Mouse (Mus musculus): ENCODE results near the gene Prdm13. TPM values are rescaled to one million over a fixed set of nuclear protein-coding genes. Genes with fewer than 3 reads are reported as not detected.

Gene Prdm13
- polyA plus RNA-seq, 1 experiment from 2014 or later: not detected

DNA sequence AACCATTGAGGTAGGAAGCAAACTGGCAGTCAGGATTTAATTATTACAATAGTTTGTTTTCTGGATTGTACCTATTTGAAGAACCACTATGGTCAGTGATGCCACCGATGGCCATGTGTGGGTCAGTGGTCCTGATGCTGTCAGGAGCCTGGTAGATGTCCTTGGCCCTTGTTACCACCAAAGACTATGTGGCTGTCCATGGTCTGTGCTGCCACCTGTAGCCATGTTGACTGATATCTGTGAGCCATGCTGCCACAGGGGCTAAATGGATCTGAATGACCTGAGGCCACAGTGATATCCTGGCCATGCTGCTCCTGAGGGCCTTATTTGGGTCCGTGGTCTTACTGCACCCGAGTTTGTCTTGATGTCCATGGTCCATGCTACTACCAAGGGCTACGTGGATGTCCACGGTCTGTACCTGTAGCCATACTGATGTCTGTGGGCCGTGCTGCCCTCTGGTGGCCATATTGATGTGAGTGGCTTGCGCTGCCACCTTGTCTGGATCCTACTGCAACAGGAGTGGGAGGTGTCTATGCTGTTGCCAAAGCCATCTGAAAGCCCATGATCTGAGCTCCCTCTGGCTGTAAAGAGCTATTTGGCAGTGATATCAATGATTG, 10.0 kb upstream of the Prdm13 start:
- Histone ChIP-seq H3K4me3 (ENCODE audit: low read depth, low read length) (no peak overlapping the region), H3K27me3 (ENCODE audit: insufficient read depth, low read length) (peaks cover 18% of the 10 kb centered on the region), H3K27ac (ENCODE audit: low read depth) (no peak overlapping the region), H3K36me3 (replicated peaks; ENCODE audit: insufficient read depth, low read length) (no peaks in the 10 kb centered on the region), H3K4me2 (ENCODE audit: low read depth, low read length) (no peak overlapping the region), H3K4me1 (ENCODE audit: insufficient read depth) (no peaks in the 10 kb centered on the region), H3K9ac (replicated peaks) (no peak overlapping the region), H3K9me3 (ENCODE audit: low read length) (no peaks in the 10 kb centered on the region)
- peak; percentile 71 for DNase-seq
- no peak for ATAC-seq
- no peak for TF ChIP-seq EP300 (IDR thresholded peaks at IDR 0.05; ENCODE audit: low read depth)
- peak; percentile 81 for TF ChIP-seq CTCF (IDR thresholded peaks at IDR 0.05; ENCODE audit: low read depth)
- WGBS (ENCODE audit: insufficient replicate concordance): 26% methylated on average over 7 of the region's 7 CpGs

DNA sequence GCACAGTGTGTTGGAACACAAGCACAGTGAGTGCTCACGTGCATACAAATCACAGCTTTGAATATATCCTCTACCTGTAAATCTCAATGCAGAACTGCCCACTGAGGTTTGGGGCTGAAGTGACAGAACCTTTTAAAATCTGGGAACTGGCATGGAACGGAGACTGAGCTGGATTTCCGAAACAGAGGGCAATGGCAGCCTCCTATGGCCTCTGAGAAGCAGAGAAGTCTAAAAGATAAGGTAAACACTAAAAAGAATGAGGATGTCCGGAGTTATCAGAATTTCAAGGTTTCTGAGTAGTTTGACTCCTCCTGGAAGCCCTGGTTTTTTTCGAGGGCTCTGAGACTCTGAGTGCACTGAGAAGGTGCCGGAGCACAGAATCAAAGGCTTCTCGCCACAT, 4.5 kb upstream of the Prdm13 start:
- 11% methylated on average over 7 of the region's 7 CpGs for WGBS (ENCODE audit: insufficient replicate concordance)
- H3K27me3 ChIP-seq (ENCODE audit: insufficient read depth, low read length): peaks cover 73% of the 10 kb centered on the region

GRCm38 (mm10) chr4:21689492-21689941, 3.8 kb upstream of the Prdm13 start:
- no peak for TF ChIP-seq CTCF (IDR thresholded peaks at IDR 0.05; ENCODE audit: low read depth)
- TF ChIP-seq EP300 (IDR thresholded peaks at IDR 0.05; ENCODE audit: low read depth): no peak
- WGBS (ENCODE audit: insufficient replicate concordance): 2% methylated on average over 18 of the region's 18 CpGs
- ATAC-seq: no peak
- Histone ChIP-seq H3K4me3 (ENCODE audit: low read depth, low read length) (peak overlapping the region; percentile 52; the same call in 1 of the 2 replicates), H3K27me3 (ENCODE audit: insufficient read depth, low read length) (peaks cover 80% of the 10 kb centered on the region), H3K4me2 (ENCODE audit: low read depth, low read length) (0 out of 2 replicates have a peak overlapping the region, but pooled peaks have one; percentile 79), H3K4me1 (ENCODE audit: insufficient read depth) (peaks cover 6% of the 10 kb centered on the region), H3K27ac (ENCODE audit: low read depth) (no peak overlapping the region), H3K9me3 (ENCODE audit: low read length) (no peaks in the 10 kb centered on the region), H3K36me3 (replicated peaks; ENCODE audit: insufficient read depth, low read length) (no peaks in the 10 kb centered on the region), H3K9ac (replicated peaks) (no peak overlapping the region)
- no peak for DNase-seq

More for the DNA sequence above, 4.5 kb upstream of the Prdm13 start:
- Histone ChIP-seq H3K27ac (ENCODE audit: low read depth) (no peak overlapping the region), H3K36me3 (replicated peaks; ENCODE audit: insufficient read depth, low read length) (no peaks in the 10 kb centered on the region), H3K4me1 (ENCODE audit: insufficient read depth) (peaks cover 6% of the 10 kb centered on the region), H3K9me3 (ENCODE audit: low read length) (no peaks in the 10 kb centered on the region), H3K4me3 (ENCODE audit: low read depth, low read length) (no peak overlapping the region), H3K4me2 (ENCODE audit: low read depth, low read length) (no peak overlapping the region), H3K9ac (replicated peaks) (no peak overlapping the region)
- TF ChIP-seq CTCF (IDR thresholded peaks at IDR 0.05; ENCODE audit: low read depth) (no peak), EP300 (IDR thresholded peaks at IDR 0.05; ENCODE audit: low read depth) (no peak)
- ATAC-seq (no peak), DNase-seq (no peak)

GRCm38 (mm10) chr4:21688703-21689200, 3.0 kb upstream of the Prdm13 start:
- H3K4me2 ChIP-seq (ENCODE audit: low read depth, low read length): peak overlapping the region; percentile 79
- under 1% methylated on average over 34 of the region's 64 CpGs for WGBS (ENCODE audit: insufficient replicate concordance)
- H3K27ac ChIP-seq (ENCODE audit: low read depth): no peak overlapping the region
- TF ChIP-seq CTCF (IDR thresholded peaks at IDR 0.05; ENCODE audit: low read depth) (0 out of 2 replicates have a peak, but pooled peaks have one; percentile 9), EP300 (IDR thresholded peaks at IDR 0.05; ENCODE audit: low read depth) (no peak)
- H3K4me3 ChIP-seq (ENCODE audit: low read depth, low read length): peak overlapping the region; percentile 52
- H3K4me1 ChIP-seq (ENCODE audit: insufficient read depth): peaks cover 6% of the 10 kb centered on the region
- H3K27me3 ChIP-seq (ENCODE audit: insufficient read depth, low read length): peaks cover 88% of the 10 kb centered on the region
- no peaks in the 10 kb centered on the region for H3K36me3 ChIP-seq (replicated peaks; ENCODE audit: insufficient read depth, low read length)
- DNase-seq: peak; percentile 30
- H3K9ac ChIP-seq (replicated peaks): no peak overlapping the region
- ATAC-seq: no peak; the same call in 1 of the 2 replicates
- no peaks in the 10 kb centered on the region for H3K9me3 ChIP-seq (ENCODE audit: low read length)

- Histone ChIP-seq H3K4me3 (ENCODE audit: low read depth, low read length) (peak overlapping the region; percentile 52), H3K4me2 (ENCODE audit: low read depth, low read length) (peak overlapping the region; percentile 79), H3K4me1 (ENCODE audit: insufficient read depth) (peaks cover 6% of the 10 kb centered on the region), H3K27ac (ENCODE audit: low read depth) (no peak overlapping the region), H3K9me3 (ENCODE audit: low read length) (no peaks in the 10 kb centered on the region), H3K27me3 (ENCODE audit: insufficient read depth, low read length) (peaks cover 91% of the 10 kb centered on the region), H3K9ac (replicated peaks) (no peak overlapping the region), H3K36me3 (replicated peaks; ENCODE audit: insufficient read depth, low read length) (no peaks in the 10 kb centered on the region)
- TF ChIP-seq EP300 (IDR thresholded peaks at IDR 0.05; ENCODE audit: low read depth) (no peak), CTCF (IDR thresholded peaks at IDR 0.05; ENCODE audit: low read depth) (no peak)
- WGBS (ENCODE audit: insufficient replicate concordance): 6% methylated on average over 38 of the region's 51 CpGs
- DNase-seq: no peak
- no peak; the same call in 1 of the 2 replicates for ATAC-seq
Measured at GRCm38 (mm10) chr4:21687783-21688702, 2.3 kb upstream of the Prdm13 start.

- Histone ChIP-seq H3K36me3 (replicated peaks; ENCODE audit: insufficient read depth, low read length) (no peaks in the 10 kb centered on the region), H3K9me3 (ENCODE audit: low read length) (no peaks in the 10 kb centered on the region), H3K4me2 (ENCODE audit: low read depth, low read length) (no peak overlapping the region), H3K4me1 (ENCODE audit: insufficient read depth) (peaks cover 6% of the 10 kb centered on the region), H3K27ac (ENCODE audit: low read depth) (no peak overlapping the region), H3K27me3 (ENCODE audit: insufficient read depth, low read length) (peaks cover 96% of the 10 kb centered on the region), H3K9ac (replicated peaks) (no peak overlapping the region), H3K4me3 (ENCODE audit: low read depth, low read length) (no peak overlapping the region)
- no peak for DNase-seq
- no peak for ATAC-seq
- TF ChIP-seq CTCF (IDR thresholded peaks at IDR 0.05; ENCODE audit: low read depth) (no peak), EP300 (IDR thresholded peaks at IDR 0.05; ENCODE audit: low read depth) (no peak)
- 2% methylated on average over 5 of the region's 5 CpGs for WGBS (ENCODE audit: insufficient replicate concordance)
Measured at GRCm38 (mm10) chr4:21686934-21687333, 1.2 kb upstream of the Prdm13 start.
